Comparison of ENCODE assay signal across 8 mouse cellular contexts in the genomic region with DNA sequence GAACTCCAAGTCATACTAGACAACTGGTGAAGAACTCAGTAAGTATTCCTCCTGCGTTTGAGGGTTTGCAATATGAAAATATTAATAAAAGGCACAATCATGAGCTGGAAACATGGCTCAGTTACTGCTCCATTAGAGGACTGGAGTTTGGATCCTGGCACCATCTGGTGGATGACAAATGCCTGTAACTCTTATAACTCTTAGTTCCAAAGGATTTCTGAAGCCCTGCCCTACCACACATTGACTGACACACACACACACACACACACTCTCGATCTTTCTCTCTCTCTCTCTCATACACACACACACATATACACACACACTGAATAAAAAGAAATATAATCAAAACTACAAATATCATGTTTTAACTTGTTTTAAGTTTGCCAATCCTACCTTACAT.
DNase-seq lines count a peak whose midpoint lies in the region; ATAC-seq and TF ChIP-seq lines count a peak whose summit lies in the region.

No protein-coding gene starts in this region.

- no peaks in the 10 kb centered on the region for H3K9me3 ChIP-seq in midbrain, embryonic 12.5 days
- H3K9me3 ChIP-seq in midbrain, embryonic 11.5 days (ENCODE audit: control insufficient read depth, low read length): no peaks in the 10 kb centered on the region
- H3K9me3 ChIP-seq in hindbrain, postnatal 0 days (ENCODE audit: low read length): no peaks in the 10 kb centered on the region
- H3K9me3 ChIP-seq in stomach, postnatal 0 days (ENCODE audit: control insufficient read depth, low read length): no peaks in the 10 kb centered on the region

- no peaks in the 10 kb centered on the region for H3K27me3 ChIP-seq in heart, adult 2 months (ENCODE audit: control insufficient read depth, insufficient read depth, low read length)
- H3K27me3 ChIP-seq in midbrain, embryonic 12.5 days: no peaks in the 10 kb centered on the region
- no peaks in the 10 kb centered on the region for H3K27me3 ChIP-seq in midbrain, embryonic 11.5 days (ENCODE audit: control insufficient read depth, insufficient read depth, low read length)
- no peaks in the 10 kb centered on the region for H3K27me3 ChIP-seq in hindbrain, postnatal 0 days (ENCODE audit: insufficient read depth, low read length)
- no peaks in the 10 kb centered on the region for H3K27me3 ChIP-seq in stomach, postnatal 0 days (ENCODE audit: control insufficient read depth, insufficient read depth, low read length)

- TF ChIP-seq CTCF in heart, adult 2 months (IDR thresholded peaks at IDR 0.05): peak; percentile 55
- peak; percentile 55 for TF ChIP-seq CTCF in hindbrain, postnatal 0 days (IDR thresholded peaks at IDR 0.05; ENCODE audit: low read depth)
- peak; percentile 58 for TF ChIP-seq CTCF in stomach, postnatal 0 days (IDR thresholded peaks at IDR 0.05; ENCODE audit: low read depth)

- no peak for TF ChIP-seq EP300 in heart, adult 2 months (IDR thresholded peaks at IDR 0.05; ENCODE audit: insufficient read depth, low read depth, low read length)
- TF ChIP-seq EP300 in stomach, postnatal 0 days (optimal IDR thresholded peaks at IDR 0.05): no peak

- DNase-seq in heart, adult 2 months: no peak
- DNase-seq in heart, postnatal 36 days: no peak
- DNase-seq in midbrain, embryonic 11.5 days (ENCODE audit: low spot score, missing footprints): no peak
- DNase-seq in hindbrain, postnatal 0 days (ENCODE audit: low spot score): peak; percentile 68
- DNase-seq in stomach, postnatal 0 days (ENCODE audit: low spot score): no peak
- DNase-seq in embryo, embryonic 10 days (ENCODE audit: low spot score): no peak
- DNase-seq in heart, adult 11 months: no peak

- H3K4me1 ChIP-seq in heart, adult 2 months (ENCODE audit: control insufficient read depth, insufficient read depth, low read length): peaks cover 3% of the 10 kb centered on the region
- peaks cover 15% of the 10 kb centered on the region for H3K4me1 ChIP-seq in midbrain, embryonic 12.5 days
- peaks cover 15% of the 10 kb centered on the region for H3K4me1 ChIP-seq in midbrain, embryonic 11.5 days (ENCODE audit: control insufficient read depth, insufficient read depth, low read length)
- H3K4me1 ChIP-seq in hindbrain, postnatal 0 days (ENCODE audit: insufficient read depth, low read length): no peaks in the 10 kb centered on the region
- H3K4me1 ChIP-seq in stomach, postnatal 0 days (replicated peaks; ENCODE audit: control insufficient read depth, insufficient read depth): no peaks in the 10 kb centered on the region

- no peak for ATAC-seq in midbrain, embryonic 12.5 days (ENCODE audit: low FRiP score, low read depth)
- no peak for ATAC-seq in midbrain, embryonic 11.5 days (ENCODE audit: low FRiP score)
- peak; percentile 74 for ATAC-seq in hindbrain, postnatal 0 days
- ATAC-seq in stomach, postnatal 0 days (ENCODE audit: low FRiP score, low TSS enrichment): no peak

- intact Hi-C loops in heart, adult 2 months (cut with DNase I): loop anchor here (2.0 kb wide), 1 partner anchor 61 kb away; no protein-coding TSS in a partner anchor
- intact Hi-C loops in heart, postnatal 36 days (cut with DNase I): loop anchor here (2.0 kb wide), 1 partner anchor 61 kb away; no protein-coding TSS in a partner anchor

- TF ChIP-seq POLR2A in heart, adult 2 months (IDR thresholded peaks at IDR 0.05; ENCODE audit: insufficient read depth, low read depth, low read length): no peak

- H3K36me3 ChIP-seq in heart, adult 2 months (ENCODE audit: control insufficient read depth, insufficient read depth, low read length): no peaks in the 10 kb centered on the region; the same call in 1 of the 2 replicates
- no peaks in the 10 kb centered on the region for H3K36me3 ChIP-seq in midbrain, embryonic 12.5 days
- no peaks in the 10 kb centered on the region for H3K36me3 ChIP-seq in midbrain, embryonic 11.5 days (ENCODE audit: control insufficient read depth, insufficient read depth, low read length)
- H3K36me3 ChIP-seq in hindbrain, postnatal 0 days (ENCODE audit: insufficient read depth, low read length): no peaks in the 10 kb centered on the region
- no peaks in the 10 kb centered on the region for H3K36me3 ChIP-seq in stomach, postnatal 0 days (ENCODE audit: control insufficient read depth, insufficient read depth, low read length)

- H3K4me2 ChIP-seq in midbrain, embryonic 12.5 days (replicated peaks): peak overlapping the region; percentile 30
- no peak overlapping the region for H3K4me2 ChIP-seq in midbrain, embryonic 11.5 days
- H3K4me2 ChIP-seq in hindbrain, postnatal 0 days (ENCODE audit: low read depth, low read length): peak overlapping the region; percentile 59
- no peak overlapping the region for H3K4me2 ChIP-seq in stomach, postnatal 0 days (replicated peaks; ENCODE audit: low read depth)

- 59% methylated on average over 2 of the region's 2 CpGs for WGBS in heart, adult 2 months
- 77% methylated on average over 2 of the region's 2 CpGs for WGBS in midbrain, embryonic 12.5 days
- 84% methylated on average over 2 of the region's 2 CpGs for WGBS in midbrain, embryonic 11.5 days
- 54% methylated on average over 2 of the region's 2 CpGs for WGBS in hindbrain, postnatal 0 days
- 65% methylated on average over 2 of the region's 2 CpGs for WGBS in stomach, postnatal 0 days

- no peaks in the 10 kb centered on the region for H3K79me2 ChIP-seq in heart, adult 2 months (replicated peaks; ENCODE audit: control insufficient read depth, insufficient read depth, low read length)

- H3K4me3 ChIP-seq in heart, adult 2 months: no peak overlapping the region
- H3K4me3 ChIP-seq in midbrain, embryonic 12.5 days: no peak overlapping the region
- no peak overlapping the region for H3K4me3 ChIP-seq in midbrain, embryonic 11.5 days (ENCODE audit: low read depth, low read length)
- peak overlapping the region; percentile 37 for H3K4me3 ChIP-seq in hindbrain, postnatal 0 days (ENCODE audit: low read length)
- no peak overlapping the region for H3K4me3 ChIP-seq in stomach, postnatal 0 days (ENCODE audit: low read depth, low read length)

- H3K9ac ChIP-seq in heart, adult 2 months (ENCODE audit: low read depth, low read length): no peak overlapping the region
- no peak overlapping the region for H3K9ac ChIP-seq in midbrain, embryonic 12.5 days (replicated peaks)
- no peak overlapping the region for H3K9ac ChIP-seq in midbrain, embryonic 11.5 days (ENCODE audit: low read length)
- H3K9ac ChIP-seq in hindbrain, postnatal 0 days (replicated peaks; ENCODE audit: low read length): no peak overlapping the region
- H3K9ac ChIP-seq in stomach, postnatal 0 days (ENCODE audit: low read length): no peak overlapping the region

- H3K27ac ChIP-seq in heart, adult 2 months: no peak overlapping the region
- no peak overlapping the region for H3K27ac ChIP-seq in midbrain, embryonic 12.5 days (replicated peaks)
- H3K27ac ChIP-seq in midbrain, embryonic 11.5 days (ENCODE audit: low read depth, low read length): no peak overlapping the region
- H3K27ac ChIP-seq in hindbrain, postnatal 0 days: no peak overlapping the region
- H3K27ac ChIP-seq in stomach, postnatal 0 days (replicated peaks): no peak overlapping the region

Comparison
In these comparisons a context has a peak if more than half of its experiments do, and no peak if none do; other contexts are left out.
1. H3K4me2 ChIP-seq: peak in midbrain, embryonic 12.5 days (single experiment) and hindbrain, postnatal 0 days (single experiment); none in midbrain, embryonic 11.5 days (single experiment) and stomach, postnatal 0 days (single experiment).
2. Peak in every context shown above with its lines, with median percentiles within 50 percentile points of each other: CTCF ChIP-seq.